Mouse (Mus musculus) gastrocnemius, adult 2 months (tissue): ENCODE results near the gene B4galt1. TPM values are rescaled to one million over a fixed set of nuclear protein-coding genes. Genes with fewer than 3 reads are reported as not detected.

Experiments used
- DNase-seq: peaks from one replicate; pipeline ENCODE4 v3.0.0; 2022
- H3K27ac ChIP-seq: fragments of 200-600 bp; 2 replicates; pipeline ENCODE4 v1.8.1; 2022; ENCODE audit warnings: mild to moderate bottlenecking
- H3K4me3 ChIP-seq: fragments of 200-600 bp; 2 replicates; pipeline ENCODE4 v1.8.1; 2022; ENCODE audit warnings: mild to moderate bottlenecking, moderate library complexity
- CTCF ChIP-seq: fragments of 200-600 bp; IDR thresholded peaks from 2 replicates; pipeline ENCODE4 v1.8.1; 2022; ENCODE audit warnings: antibody characterized with exemption, mild to moderate bottlenecking, moderate library complexity
- intact Hi-C: fragments of 180-260 bp; cut with DNase I; formaldehyde crosslinking; loops from one replicate; pipeline ENCODE4 v1.15.1; 2025
- total RNA-seq, 2 experiments: library from RNA; stranded (reverse); gene quantifications; 2 replicates each; pipeline ENCODE4 v1.2.3; 2021

B4galt1 gene
- total RNA-seq, 2 experiments from 2014 or later = 30.5 to 42.2 TPM

GRCm38 (mm10) chr4:40847160-40847559 is 6.6 kb downstream of the B4galt1 start:
- TF ChIP-seq CTCF = no peak
- H3K27ac ChIP-seq = peak overlapping the region; percentile 90
- H3K4me3 ChIP-seq = peak overlapping the region; percentile 41
- no peak for DNase-seq
- intact Hi-C loops = no loop called here

- intact Hi-C loops = no loop called here
- TF ChIP-seq CTCF = no peak
- DNase-seq = no peak
- Histone ChIP-seq H3K27ac (peak overlapping the region; percentile 90), H3K4me3 (peak overlapping the region; percentile 41)
These were observed 7.5 kb downstream of the B4galt1 start for GRCm38 (mm10) chr4:40846143-40846931.

- TF ChIP-seq CTCF = no peak
- intact Hi-C loops = no loop called here
- DNase-seq = peak; percentile 62
- H3K4me3 ChIP-seq = peak overlapping the region; percentile 46
- peak overlapping the region; percentile 90 for H3K27ac ChIP-seq
These were observed 8.7 kb downstream of the B4galt1 start for GRCm38 (mm10) chr4:40844811-40845751.

- DNase-seq = peak; percentile 55
- intact Hi-C loops = no loop called here
- TF ChIP-seq CTCF = no peak
- H3K4me3 ChIP-seq = peak overlapping the region; percentile 46
- H3K27ac ChIP-seq = peak overlapping the region; percentile 90
These were observed 9.5 kb downstream of the B4galt1 start for GRCm38 (mm10) chr4:40844251-40844721.

GRCm38 (mm10) chr4:40843726-40844125 is 10.1 kb downstream of the B4galt1 start:
- peak; percentile 92 for DNase-seq
- H3K4me3 ChIP-seq = peak overlapping the region; percentile 46
- TF ChIP-seq CTCF = no peak
- peak overlapping the region; percentile 90 for H3K27ac ChIP-seq
- intact Hi-C loops = no loop called here

- peak overlapping the region; percentile 46 for H3K27ac ChIP-seq
- intact Hi-C loops = no loop called here
- no peak overlapping the region for H3K4me3 ChIP-seq
- no peak for DNase-seq
- no peak for TF ChIP-seq CTCF
These were observed 13.4 kb downstream of the B4galt1 start for GRCm38 (mm10) chr4:40840448-40840847.

GRCm38 (mm10) chr4:40839251-40839650 is 14.6 kb downstream of the B4galt1 start:
- Histone ChIP-seq H3K4me3 (no peak overlapping the region), H3K27ac (peak overlapping the region; percentile 46)
- TF ChIP-seq CTCF = no peak
- DNase-seq = no peak
- intact Hi-C loops = no loop called here

GRCm38 (mm10) chr4:40837451-40838285 is 16.1 kb downstream of the B4galt1 start:
- TF ChIP-seq CTCF = no peak
- intact Hi-C loops = no loop called here
- Histone ChIP-seq H3K4me3 (peak overlapping the region; percentile 40), H3K27ac (peak overlapping the region; percentile 84)
- peak; percentile 72 for DNase-seq

GRCm38 (mm10) chr4:40837008-40837407 is 16.8 kb downstream of the B4galt1 start:
- Histone ChIP-seq H3K27ac (peak overlapping the region; percentile 84), H3K4me3 (peak overlapping the region; percentile 40)
- TF ChIP-seq CTCF = no peak
- no peak for DNase-seq
- intact Hi-C loops = no loop called here

GRCm38 (mm10) chr4:40834872-40835271 is 18.9 kb downstream of the B4galt1 start:
- TF ChIP-seq CTCF = no peak
- intact Hi-C loops = no loop called here
- H3K27ac ChIP-seq = no peak overlapping the region
- DNase-seq = no peak
- no peak overlapping the region for H3K4me3 ChIP-seq

GRCm38 (mm10) chr4:40834232-40834786 is 19.5 kb downstream of the B4galt1 start:
- intact Hi-C loops = no loop called here
- Histone ChIP-seq H3K27ac (peak overlapping the region; percentile 28), H3K4me3 (no peak overlapping the region)
- no peak for DNase-seq
- TF ChIP-seq CTCF = no peak
